Mouse (Mus musculus) CH12.LX (cell line): ENCODE measurements around the gene Ski. TPM values are rescaled to one million over a fixed set of nuclear protein-coding genes. Genes with fewer than 3 reads are reported as not detected.
A peak's percentile ranks its signal among the peaks of the same experiment; 100 is the strongest.

Source experiments
- DNase-seq: peaks from one replicate; pipeline ENCODE4 v3.0.0-alpha.2; 2013; ENCODE audit errors: extremely low read depth
- H3K27ac ChIP-seq: 2 replicates; pipeline ENCODE4 v1.5.1; 2012; ENCODE audit warnings: low read depth, mild to moderate bottlenecking, control low read depth, moderate library complexity; ENCODE audit not compliant: insufficient read depth
- H3K27me3 ChIP-seq: replicated peaks from 2 replicates; pipeline ENCODE3; 2012; ENCODE audit warnings: inconsistent platforms
- H3K36me3 ChIP-seq, 2 experiments: replicated peaks in 1 of 2; 2 replicates each; pipeline versions ENCODE3 to v1.6.1; 2012; ENCODE audit warnings: inconsistent platforms in 1 of 2, low read length in 1 of 2, mild to moderate bottlenecking in 1 of 2, mixed read lengths in 1 of 2, moderate library complexity in 1 of 2; ENCODE audit not compliant: control insufficient read depth in 1 of 2, insufficient read depth in 1 of 2
- H3K4me1 ChIP-seq, 2 experiments: 2 replicates each; pipeline ENCODE4 v1.6.1; 2012; ENCODE audit warnings: inconsistent platforms in 1 of 2, moderate library complexity in 1 of 2; ENCODE audit not compliant: insufficient read depth in 2 of 2, control insufficient read depth in 1 of 2
- H3K4me2 ChIP-seq: 2 replicates; pipeline ENCODE4 v1.6.1; 2012; ENCODE audit warnings: low read depth, mild to moderate bottlenecking, control low read depth; ENCODE audit not compliant: poor library complexity, insufficient read depth, severe bottlenecking
- H3K4me3 ChIP-seq, 3 experiments: fragments of 150-350 bp in 1 of 3; sonication (generic) in 1 of 3; replicated peaks in 1 of 3; 2 replicates each; pipeline versions ENCODE3 to v1.5.1; 2011 to 2012; ENCODE audit warnings: low read depth in 2 of 3, low read length in 2 of 3, mild to moderate bottlenecking in 2 of 3, moderate library complexity in 2 of 3, control low read depth in 1 of 3, improper control_type of control experiment in 1 of 3, inconsistent platforms in 1 of 3, mixed read lengths in 1 of 3; ENCODE audit not compliant: poor library complexity in 1 of 3
- H3K79me2 ChIP-seq: replicated peaks from 2 replicates; pipeline ENCODE4 v1.6.1; 2012; ENCODE audit warnings: mild to moderate bottlenecking, moderate library complexity; ENCODE audit not compliant: control insufficient read depth, poor library complexity, insufficient read depth, severe bottlenecking; ENCODE audit errors: extremely low read depth
- H3K9ac ChIP-seq: 2 replicates; pipeline ENCODE4 v1.6.1; 2012; ENCODE audit warnings: low read depth, mild to moderate bottlenecking, control low read depth, moderate library complexity; ENCODE audit not compliant: insufficient read depth
- H3K9me3 ChIP-seq: replicated peaks from 2 replicates; pipeline ENCODE3; 2012; ENCODE audit warnings: low read length, inconsistent platforms, mixed read lengths
- BHLHE40 ChIP-seq: IDR thresholded peaks from 2 replicates; pipeline ENCODE4 v1.6.1; 2011; ENCODE audit warnings: mild to moderate bottlenecking, low read depth, low read length, improper control_type of control experiment
- CHD2 ChIP-seq: IDR thresholded peaks from 2 replicates; pipeline ENCODE4 v1.6.1; 2011; ENCODE audit warnings: low read length, improper control_type of control experiment
- CTCF ChIP-seq, 2 experiments: IDR thresholded peaks in 1 of 2; conservative IDR thresholded peaks in 1 of 2; 2 replicates each; pipeline ENCODE4 v1.5.1; 2011 to 2012; ENCODE audit warnings: low read depth in 2 of 2, low read length in 2 of 2, improper control_type of control experiment in 1 of 2, inconsistent platforms in 1 of 2, mild to moderate bottlenecking in 1 of 2, moderate library complexity in 1 of 2
- E2F4 ChIP-seq: IDR thresholded peaks from 2 replicates; pipeline ENCODE4 v1.6.1; 2011; ENCODE audit warnings: low read depth, low read length, improper control_type of control experiment; ENCODE audit not compliant: insufficient replicate concordance
- ELF1 ChIP-seq: IDR thresholded peaks from 2 replicates; pipeline ENCODE4 v1.6.1; 2014; ENCODE audit warnings: low read depth, mild to moderate bottlenecking, inconsistent platforms, low read length, improper control_type of control experiment
- EP300 ChIP-seq: IDR thresholded peaks from 2 replicates; pipeline ENCODE4 v1.6.1; 2011; ENCODE audit warnings: low read length, improper control_type of control experiment
- ETS1 ChIP-seq: conservative IDR thresholded peaks from 2 replicates; pipeline ENCODE4 v1.6.1; 2012; ENCODE audit warnings: low read depth, mild to moderate bottlenecking, inconsistent platforms, low read length, improper control_type of control experiment, moderate library complexity
- GABPA ChIP-seq: IDR thresholded peaks from 2 replicates; pipeline ENCODE4 v1.6.1; 2012; ENCODE audit warnings: low read depth, low read length, improper control_type of control experiment, inconsistent platforms; ENCODE audit not compliant: insufficient replicate concordance
- JUN ChIP-seq: IDR thresholded peaks from 2 replicates; pipeline ENCODE4 v1.6.1; 2011; ENCODE audit warnings: low read depth, mild to moderate bottlenecking, low read length, improper control_type of control experiment, moderate library complexity; ENCODE audit not compliant: insufficient read depth
- JUND ChIP-seq: conservative IDR thresholded peaks from 2 replicates; pipeline ENCODE4 v1.6.1; 2011; ENCODE audit warnings: low read depth, low read length, improper control_type of control experiment
- MAFK ChIP-seq: IDR thresholded peaks from 2 replicates; pipeline ENCODE4 v1.6.1; 2011; ENCODE audit warnings: low read length, improper control_type of control experiment; ENCODE audit not compliant: insufficient replicate concordance
- MAX ChIP-seq: IDR thresholded peaks from 2 replicates; pipeline ENCODE4 v1.6.1; 2011; ENCODE audit warnings: low read length, improper control_type of control experiment
- MAZ ChIP-seq: IDR thresholded peaks from 2 replicates; pipeline ENCODE4 v1.6.1; 2012; ENCODE audit warnings: low read depth, mild to moderate bottlenecking, inconsistent platforms, low read length, improper control_type of control experiment, moderate library complexity
- MEF2A ChIP-seq: IDR thresholded peaks from 2 replicates; pipeline ENCODE4 v1.6.1; 2014; ENCODE audit warnings: low read depth, mild to moderate bottlenecking, inconsistent platforms, low read length, improper control_type of control experiment, borderline replicate concordance
- MXI1 ChIP-seq: IDR thresholded peaks from 2 replicates; pipeline ENCODE4 v1.6.1; 2011; ENCODE audit warnings: mild to moderate bottlenecking, low read depth, low read length, improper control_type of control experiment
- MYC ChIP-seq: IDR thresholded peaks from 2 replicates; pipeline ENCODE4 v1.6.1; 2011; ENCODE audit warnings: low read depth, mild to moderate bottlenecking, improper control_type of control experiment, low read length
- NELFE ChIP-seq: IDR thresholded peaks from 2 replicates; pipeline ENCODE4 v1.6.1; 2011; ENCODE audit warnings: low read depth, low read length, improper control_type of control experiment
- PAX5 ChIP-seq: IDR thresholded peaks from 2 replicates; pipeline ENCODE4 v1.6.1; 2012; ENCODE audit warnings: low read length, inconsistent platforms, mixed read lengths
- POLR2A ChIP-seq: IDR thresholded peaks from 2 replicates; pipeline ENCODE4 v1.6.1; 2011; ENCODE audit warnings: low read depth, mild to moderate bottlenecking, improper control_type of control experiment, low read length
- POLR2AphosphoS2 ChIP-seq: IDR thresholded peaks from 2 replicates; pipeline ENCODE4 v1.6.1; 2011; ENCODE audit warnings: low read depth, low read length, improper control_type of control experiment
- RCOR1 ChIP-seq: conservative IDR thresholded peaks from 2 replicates; pipeline ENCODE4 v1.6.1; 2012; ENCODE audit warnings: low read depth, mild to moderate bottlenecking, inconsistent platforms, low read length, improper control_type of control experiment
- SIN3A ChIP-seq: IDR thresholded peaks from 2 replicates; pipeline ENCODE4 v1.6.1; 2012; ENCODE audit warnings: low read length, improper control_type of control experiment, inconsistent platforms
- TCF12 ChIP-seq: IDR thresholded peaks from 2 replicates; pipeline ENCODE4 v1.6.1; 2014; ENCODE audit warnings: low read depth, mild to moderate bottlenecking, inconsistent platforms, low read length, improper control_type of control experiment
- UBTF ChIP-seq: IDR thresholded peaks from 2 replicates; pipeline ENCODE4 v1.6.1; 2012; ENCODE audit warnings: low read depth, mild to moderate bottlenecking, inconsistent platforms, low read length, improper control_type of control experiment, moderate library complexity
- USF1 ChIP-seq: IDR thresholded peaks from 2 replicates; pipeline ENCODE4 v1.6.1; 2014; ENCODE audit warnings: low read depth, mild to moderate bottlenecking, inconsistent platforms, low read length, improper control_type of control experiment
- ZC3H11A ChIP-seq: IDR thresholded peaks from 2 replicates; pipeline ENCODE4 v1.6.1; 2012; ENCODE audit warnings: low read depth, mild to moderate bottlenecking, inconsistent platforms, low read length, improper control_type of control experiment
- ZNF384 ChIP-seq: IDR thresholded peaks from 2 replicates; pipeline ENCODE4 v1.6.1; 2012; ENCODE audit warnings: low read depth, low read length, improper control_type of control experiment, inconsistent platforms
- dilution Hi-C: fragments of 300-500 bp; cut with MboI; formaldehyde crosslinking; loops from 2 replicates; pipeline ENCODE4 v1.14.3; 2020; ENCODE audit warnings: low sequenced_read_pairs; ENCODE audit not compliant: extremely low pct_unique_long_range_greater_than_20kb, extremely low pct_ligation_motif_present
- in situ Hi-C: fragments of 300-500 bp; cut with MboI; formaldehyde crosslinking; loops from 3 replicates; pipeline ENCODE4 v1.14.3; 2019; ENCODE audit warnings: low sequenced_read_pairs, low pct_ligation_motif_present, low pct_unique_long_range_greater_than_20kb, mixed read lengths
- polyA plus RNA-seq: library from polyadenylated mRNA; unstranded; fragments of >175 nt; gene quantifications from 2 replicates; pipeline ENCODE4 v1.2.1, GENCODE M21; 2012; ENCODE audit warnings: low read depth; ENCODE audit not compliant: insufficient read length
- total RNA-seq, 2 experiments: library from RNA; depleted of rRNA; stranded (reverse); fragments of 300-350 nt in 1 of 2; fragments of >200 nt in 1 of 2; gene quantifications; 2 replicates each; pipeline ENCODE4 v1.2.3; 2012 to 2014

The Ski gene
- total and polyA plus RNA-seq, 3 experiments: 4.1 to 17.9 (median 10.1) TPM

GRCm38 (mm10) chr4:155178274-155178673 lies 44.1 kb downstream of the Ski start:
- Histone ChIP-seq H3K27me3 (no peaks in the 10 kb centered on the region), H3K36me3 (peaks cover 0 to 36% of the 10 kb centered on the region in 2 experiments), H3K9ac (no peak overlapping the region), H3K4me1 (peaks cover 38 to 78% of the 10 kb centered on the region in 2 experiments), H3K4me3 (no peak overlapping the region), H3K9me3 (no peaks in the 10 kb centered on the region), H3K27ac (no peak overlapping the region), H3K4me2 (no peak overlapping the region), H3K79me2 (peaks cover 52% of the 10 kb centered on the region)
- peak; percentile 62 for DNase-seq
- no peak for TF ChIP-seq CTCF (conservative IDR thresholded peaks at IDR 0.05 in 1 of 2, IDR thresholded peaks at IDR 0.05 in 1 of 2; ENCODE audit: low read depth in 2 of 2, low read length in 2 of 2)
- peak; percentile 55 for TF ChIP-seq ELF1
- TF ChIP-seq NELFE: no peak
- no peak for TF ChIP-seq MXI1
- 0 out of 2 replicates have a peak, but pooled peaks have one; percentile 15 for TF ChIP-seq POLR2A
- TF ChIP-seq BHLHE40: peak; percentile 38; the same call in 1 of the 2 replicates
- TF ChIP-seq ZNF384: peak; percentile 38; the same call in 1 of the 2 replicates
- TF ChIP-seq USF1: no peak
- TF ChIP-seq POLR2AphosphoS2: no peak
- peak; percentile 54 for TF ChIP-seq CHD2
- TF ChIP-seq EP300: 0 out of 2 replicates have a peak, but pooled peaks have one; percentile 21
- no peak for TF ChIP-seq TCF12
- TF ChIP-seq GABPA: no peak
- no peak for TF ChIP-seq MYC
- no peak for TF ChIP-seq MAZ
- peak; percentile 32; the same call in 1 of the 2 replicates for TF ChIP-seq MAX
- no peak for TF ChIP-seq MAFK
- no peak for TF ChIP-seq PAX5
- peak; percentile 35; the same call in 1 of the 2 replicates for TF ChIP-seq SIN3A
- dilution Hi-C loops (no loop called here), in situ Hi-C loops (no loop called here)

GRCm38 (mm10) chr4:155176210-155176609 lies 46.2 kb downstream of the Ski start:
- Histone ChIP-seq H3K4me3 (no peak overlapping the region), H3K4me1 (peaks cover 40 to 86% of the 10 kb centered on the region in 2 experiments), H3K9ac (no peak overlapping the region), H3K27me3 (no peaks in the 10 kb centered on the region), H3K4me2 (no peak overlapping the region), H3K9me3 (no peaks in the 10 kb centered on the region), H3K27ac (no peak overlapping the region), H3K36me3 (peaks cover 0 to 29% of the 10 kb centered on the region in 2 experiments), H3K79me2 (peaks cover 61% of the 10 kb centered on the region)
- no peak for DNase-seq
- in situ Hi-C loops (no loop called here), dilution Hi-C loops (no loop called here)
- TF ChIP-seq JUND: no peak
- no peak for TF ChIP-seq UBTF
- TF ChIP-seq USF1: no peak
- TF ChIP-seq ZC3H11A: no peak
- TF ChIP-seq POLR2AphosphoS2: no peak
- no peak for TF ChIP-seq MEF2A
- no peak for TF ChIP-seq RCOR1
- no peak for TF ChIP-seq ZNF384
- TF ChIP-seq ETS1: no peak
- TF ChIP-seq JUN: no peak
- TF ChIP-seq SIN3A: no peak
- TF ChIP-seq BHLHE40: no peak
- TF ChIP-seq GABPA: no peak
- TF ChIP-seq MAFK: no peak
- TF ChIP-seq E2F4: no peak
